Mouse (Mus musculus): ENCODE measurements around the gene Mrpl54. TPM values are rescaled to one million over a fixed set of nuclear protein-coding genes. Genes with fewer than 3 reads are reported as not detected.

Gene Mrpl54
- polyA plus RNA-seq, 1 experiment from 2014 or later: 110 TPM

DNA sequence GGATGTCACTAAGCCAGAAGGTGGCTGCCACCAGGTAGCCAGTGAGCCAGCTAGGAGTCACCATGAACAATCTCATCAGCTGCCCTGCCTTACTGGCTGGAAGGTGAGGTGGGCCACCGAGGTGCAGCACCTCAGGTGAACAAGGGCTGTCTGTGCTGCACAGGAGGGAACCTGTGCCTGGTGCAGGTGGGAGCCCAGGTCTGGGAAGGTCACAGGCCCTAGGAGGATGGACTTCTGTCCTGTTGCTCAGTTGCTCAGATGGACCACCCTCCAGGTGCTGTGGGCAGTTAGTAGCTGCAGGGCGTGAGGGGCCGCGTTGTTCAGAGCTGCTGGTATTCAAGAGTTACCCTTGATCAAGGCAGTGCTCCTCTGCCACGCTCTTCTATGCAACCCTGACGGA lies 49.9 kb downstream of the Mrpl54 start:
- TF ChIP-seq CTCF (IDR thresholded peaks at IDR 0.05; ENCODE audit: low read depth) (no peak), EP300 (IDR thresholded peaks at IDR 0.05; ENCODE audit: low read depth) (no peak)
- Histone ChIP-seq H3K4me2 (ENCODE audit: low read depth, low read length) (no peak overlapping the region), H3K9me3 (ENCODE audit: low read length) (no peaks in the 10 kb centered on the region), H3K36me3 (replicated peaks; ENCODE audit: insufficient read depth, low read length) (no peaks in the 10 kb centered on the region), H3K27me3 (ENCODE audit: insufficient read depth, low read length) (0 out of 2 replicates have a peak, but pooled peaks cover 2% of the 10 kb centered on the region), H3K9ac (replicated peaks) (no peak overlapping the region), H3K27ac (ENCODE audit: low read depth) (no peak overlapping the region), H3K4me3 (ENCODE audit: low read depth, low read length) (no peak overlapping the region), H3K4me1 (ENCODE audit: insufficient read depth) (peaks cover 3% of the 10 kb centered on the region; the same call in 1 of the 2 replicates)
- DNase-seq (no peak), ATAC-seq (no peak)
- WGBS (ENCODE audit: insufficient replicate concordance): 79% methylated on average over 6 of the region's 6 CpGs

DNA sequence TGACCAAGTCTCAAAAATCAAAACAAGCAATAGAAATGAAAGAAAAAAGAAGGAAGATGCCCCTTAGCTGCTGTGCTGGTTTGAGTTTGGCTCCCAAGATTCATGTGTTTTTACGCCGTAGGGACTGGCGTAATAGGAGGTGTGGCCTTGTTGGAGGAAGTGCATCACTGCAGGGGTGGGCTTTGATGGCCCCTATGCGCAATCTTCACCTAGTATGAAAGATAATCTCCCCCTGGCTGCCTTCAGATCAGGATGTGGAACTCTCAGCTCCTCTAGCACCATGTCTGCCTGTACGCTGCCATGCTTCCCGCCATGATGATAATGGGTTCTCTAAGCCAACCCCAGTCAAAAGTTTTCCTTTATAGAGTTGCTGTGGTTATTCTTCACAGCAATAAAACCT lies 50.5 kb downstream of the Mrpl54 start:
- DNase-seq: no peak
- TF ChIP-seq EP300 (IDR thresholded peaks at IDR 0.05; ENCODE audit: low read depth) (no peak), CTCF (IDR thresholded peaks at IDR 0.05; ENCODE audit: low read depth) (no peak)
- Histone ChIP-seq H3K9me3 (ENCODE audit: low read length) (no peaks in the 10 kb centered on the region), H3K4me2 (ENCODE audit: low read depth, low read length) (no peak overlapping the region), H3K4me1 (ENCODE audit: insufficient read depth) (no peaks in the 10 kb centered on the region), H3K27ac (ENCODE audit: low read depth) (no peak overlapping the region), H3K9ac (replicated peaks) (no peak overlapping the region), H3K27me3 (ENCODE audit: insufficient read depth, low read length) (0 out of 2 replicates have a peak, but pooled peaks cover 2% of the 10 kb centered on the region), H3K4me3 (ENCODE audit: low read depth, low read length) (no peak overlapping the region), H3K36me3 (replicated peaks; ENCODE audit: insufficient read depth, low read length) (no peaks in the 10 kb centered on the region)
- 73% methylated on average over 6 of the region's 6 CpGs for WGBS (ENCODE audit: insufficient replicate concordance)
- ATAC-seq: no peak

Small RNA genes within 50 kb of the gene (microRNA-seq; reads per million reads assigned to microRNA genes)
- 11.8 reads per million, percentile 21 among the genes with 10 or more reads in this experiment for gene Mir3057

Other genes with a start within 250 kb of the Mrpl54 start
- gene Diras1, start 241.3 kb downstream of the Mrpl54 start, polyA plus RNA-seq (2015; fragmentation: Nextera tagmentation; extraction: Ambion mirVana): not detected in 2 replicates
- 4.6 and 4.7 TPM in 2 replicates for gene Slc39a3, start 229.5 kb downstream of the Mrpl54 start, polyA plus RNA-seq (2015; fragmentation: Nextera tagmentation; extraction: Ambion mirVana)
- 50.2 and 50.6 TPM in 2 replicates for gene Sgta, start 206.8 kb downstream of the Mrpl54 start, polyA plus RNA-seq (2015; fragmentation: Nextera tagmentation; extraction: Ambion mirVana)
- 7.4 and 8.1 TPM in 2 replicates for gene Thop1, start 196.9 kb downstream of the Mrpl54 start, polyA plus RNA-seq (2015; fragmentation: Nextera tagmentation; extraction: Ambion mirVana)
- 181 and 183 TPM in 2 replicates for gene Creb3l3, start 168.1 kb downstream of the Mrpl54 start, polyA plus RNA-seq (2015; fragmentation: Nextera tagmentation; extraction: Ambion mirVana)
- 93.2 and 93.9 TPM in 2 replicates for gene Map2k2, start 161.0 kb downstream of the Mrpl54 start, polyA plus RNA-seq (2015; fragmentation: Nextera tagmentation; extraction: Ambion mirVana)
- gene Zbtb7a, start 131.7 kb downstream of the Mrpl54 start, polyA plus RNA-seq (2015; fragmentation: Nextera tagmentation; extraction: Ambion mirVana): 29.7 and 33.8 TPM in 2 replicates
- 14.6 and 16.1 TPM in 2 replicates for gene Pias4, start 99.0 kb downstream of the Mrpl54 start, polyA plus RNA-seq (2015; fragmentation: Nextera tagmentation; extraction: Ambion mirVana)
- 310 and 313 TPM in 2 replicates for gene Eef2, start 90.3 kb downstream of the Mrpl54 start, polyA plus RNA-seq (2015; fragmentation: Nextera tagmentation; extraction: Ambion mirVana)
- gene Dapk3, start 83.9 kb downstream of the Mrpl54 start, polyA plus RNA-seq (2015; fragmentation: Nextera tagmentation; extraction: Ambion mirVana): 15.3 and 17.2 TPM in 2 replicates
- gene 4930442H23Rik, start 83.1 kb downstream of the Mrpl54 start, polyA plus RNA-seq (2015; fragmentation: Nextera tagmentation; extraction: Ambion mirVana): not detected in 2 replicates
- gene Nmrk2, start 64.9 kb downstream of the Mrpl54 start, polyA plus RNA-seq (2015; fragmentation: Nextera tagmentation; extraction: Ambion mirVana): not detected in 2 replicates
- gene Atcay, start 36.1 kb downstream of the Mrpl54 start, polyA plus RNA-seq (2015; fragmentation: Nextera tagmentation; extraction: Ambion mirVana): not detected in 2 replicates
- gene Zfr2, start 33.8 kb downstream of the Mrpl54 start, polyA plus RNA-seq (2015; fragmentation: Nextera tagmentation; extraction: Ambion mirVana): 0.09 and 0.61 TPM in 2 replicates
- 1.7 TPM in 2 replicates for gene Matk, start 14.0 kb downstream of the Mrpl54 start, polyA plus RNA-seq (2015; fragmentation: Nextera tagmentation; extraction: Ambion mirVana)
- 21.1 and 23.2 TPM in 2 replicates for gene Apba3, start within 50 bp of the Mrpl54 start, polyA plus RNA-seq (2015; fragmentation: Nextera tagmentation; extraction: Ambion mirVana)
- gene Tjp3, start 24.6 kb upstream of the Mrpl54 start, polyA plus RNA-seq (2015; fragmentation: Nextera tagmentation; extraction: Ambion mirVana): 1.7 and 1.8 TPM in 2 replicates
- 8.8 and 9.7 TPM in 2 replicates for gene Pip5k1c, start 26.0 kb upstream of the Mrpl54 start, polyA plus RNA-seq (2015; fragmentation: Nextera tagmentation; extraction: Ambion mirVana)
- gene Cactin, start 54.2 kb upstream of the Mrpl54 start, polyA plus RNA-seq (2015; fragmentation: Nextera tagmentation; extraction: Ambion mirVana): 12.4 and 12.9 TPM in 2 replicates
- gene Tbxa2r, start 61.8 kb upstream of the Mrpl54 start, polyA plus RNA-seq (2015; fragmentation: Nextera tagmentation; extraction: Ambion mirVana): 5.2 and 5.4 TPM in 2 replicates
- gene Gipc3, start 76.3 kb upstream of the Mrpl54 start, polyA plus RNA-seq (2015; fragmentation: Nextera tagmentation; extraction: Ambion mirVana): 0.02 and 0.08 TPM in 2 replicates
- gene Hmg20b, start 83.5 kb upstream of the Mrpl54 start, polyA plus RNA-seq (2015; fragmentation: Nextera tagmentation; extraction: Ambion mirVana): 26.4 and 27.1 TPM in 2 replicates
- gene Mfsd12, start 90.6 kb upstream of the Mrpl54 start, polyA plus RNA-seq (2015; fragmentation: Nextera tagmentation; extraction: Ambion mirVana): 6.8 and 7.9 TPM in 2 replicates
- gene 4930404N11Rik, start 98.9 kb upstream of the Mrpl54 start, polyA plus RNA-seq (2015; fragmentation: Nextera tagmentation; extraction: Ambion mirVana): 0.71 and 0.94 TPM in 2 replicates
- gene Fzr1, start 111.6 kb upstream of the Mrpl54 start, polyA plus RNA-seq (2015; fragmentation: Nextera tagmentation; extraction: Ambion mirVana): 69.7 and 74.6 TPM in 2 replicates
- gene Dohh, start 117.5 kb upstream of the Mrpl54 start, polyA plus RNA-seq (2015; fragmentation: Nextera tagmentation; extraction: Ambion mirVana): 39.3 and 42.1 TPM in 2 replicates
- 0.40 and 0.70 TPM in 2 replicates for gene Gm48551, start 117.5 kb upstream of the Mrpl54 start, polyA plus RNA-seq (2015; fragmentation: Nextera tagmentation; extraction: Ambion mirVana)
- gene Gm48552, start 122.1 kb upstream of the Mrpl54 start, polyA plus RNA-seq (2015; fragmentation: Nextera tagmentation; extraction: Ambion mirVana): not detected in 2 replicates
- gene Smim24, start 126.1 kb upstream of the Mrpl54 start, polyA plus RNA-seq (2015; fragmentation: Nextera tagmentation; extraction: Ambion mirVana): 1.7 and 2.0 TPM in 2 replicates
- gene Nfic, start 188.7 kb upstream of the Mrpl54 start, polyA plus RNA-seq (2015; fragmentation: Nextera tagmentation; extraction: Ambion mirVana): 19.6 and 21.1 TPM in 2 replicates
- not detected in 2 replicates for gene Celf5, start 215.8 kb upstream of the Mrpl54 start, polyA plus RNA-seq (2015; fragmentation: Nextera tagmentation; extraction: Ambion mirVana)
- gene Ncln, start 229.5 kb upstream of the Mrpl54 start, polyA plus RNA-seq (2015; fragmentation: Nextera tagmentation; extraction: Ambion mirVana): 29.2 and 30.6 TPM in 2 replicates
- 6.3 and 7.4 TPM in 2 replicates for gene S1pr4, start 233.2 kb upstream of the Mrpl54 start, polyA plus RNA-seq (2015; fragmentation: Nextera tagmentation; extraction: Ambion mirVana)